Mouse (Mus musculus) megakaryocyte-erythroid progenitor cell, adult 5-6 weeks (primary cell): Measurements from ENCODE around the gene Mapk14. TPM values are rescaled to one million over a fixed set of nuclear protein-coding genes. Genes with fewer than 3 reads are reported as not detected.
"Not testable (repeated sequence)": the region's sequence is repeated elsewhere in the genome, so short reads cannot be mapped to it uniquely, and the experiment has no call there.

Experiments
- ATAC-seq: replicated peaks from 2 replicates; pipeline ENCODE4 v1.8.0; 2016; ENCODE audit warnings: mild to moderate bottlenecking, inconsistent platforms; ENCODE audit not compliant: severe bottlenecking, poor library complexity, low FRiP score, low TSS enrichment
- total RNA-seq, 2 experiments: library from RNA; stranded (forward) in 1 of 2; stranded (reverse) in 1 of 2; fragments of 200-1000, 215-1000 nt in 1 of 2; fragments of >200 nt in 1 of 2; fragmentation: Nextera tagmentation in 1 of 2; gene quantifications; 2 replicates each; pipeline ENCODE4 v1.2.3; 2014 to 2017

The Mapk14 gene
- total RNA-seq, 2 experiments from 2014 or later, result 54.0 to 100 TPM

- peak; percentile 73 for ATAC-seq
These were observed 6.4 kb downstream of the Mapk14 start for GRCm38 (mm10) chr17:28697290-28698195.

- no peak for ATAC-seq
These were observed 7.1 kb downstream of the Mapk14 start for GRCm38 (mm10) chr17:28698245-28698644.

- no peak for ATAC-seq
These were observed 7.5 kb downstream of the Mapk14 start for GRCm38 (mm10) chr17:28698672-28699071.

GRCm38 (mm10) chr17:28699789-28700188, 8.7 kb downstream of the Mapk14 start:
- peak; percentile 88 for ATAC-seq

- no peak for ATAC-seq
These were observed 10.0 kb downstream of the Mapk14 start for GRCm38 (mm10) chr17:28701171-28701570.

GRCm38 (mm10) chr17:28701737-28702136, 10.6 kb downstream of the Mapk14 start:
- ATAC-seq, result no peak

- no peak for ATAC-seq
These were observed 11.5 kb downstream of the Mapk14 start for GRCm38 (mm10) chr17:28702646-28703045.

GRCm38 (mm10) chr17:28706697-28707096, 15.6 kb downstream of the Mapk14 start:
- ATAC-seq, result peak; percentile 73

- ATAC-seq, result no peak
These were observed 16.1 kb downstream of the Mapk14 start for GRCm38 (mm10) chr17:28707136-28707627.

GRCm38 (mm10) chr17:28707816-28708215, 16.7 kb downstream of the Mapk14 start:
- ATAC-seq, result no peak

- no peak for ATAC-seq
These were observed 17.9 kb downstream of the Mapk14 start for GRCm38 (mm10) chr17:28708989-28709388.

GRCm38 (mm10) chr17:28709552-28710290, 18.6 kb downstream of the Mapk14 start:
- 0 out of 2 replicates have a peak, but pooled peaks have one; percentile 32 for ATAC-seq

GRCm38 (mm10) chr17:28710291-28710688, 19.2 kb downstream of the Mapk14 start:
- no peak for ATAC-seq

- ATAC-seq, result no peak
These were observed 20.1 kb downstream of the Mapk14 start for GRCm38 (mm10) chr17:28711237-28711636.

GRCm38 (mm10) chr17:28712305-28712704, 21.2 kb downstream of the Mapk14 start:
- ATAC-seq, result no peak

GRCm38 (mm10) chr17:28714006-28714405, 22.9 kb downstream of the Mapk14 start:
- no peak for ATAC-seq

GRCm38 (mm10) chr17:28715832-28716548, 24.9 kb downstream of the Mapk14 start:
- ATAC-seq, result no peak

- ATAC-seq, result no peak
These were observed 26.4 kb downstream of the Mapk14 start for GRCm38 (mm10) chr17:28717535-28717934.

- ATAC-seq, result no peak
These were observed 34.7 kb downstream of the Mapk14 start, which contains the start of gene AC170998.1 for GRCm38 (mm10) chr17:28725783-28726182. AC170998.1 (plus strand) TSS chr17:28726083.

- ATAC-seq, result not testable (repeated sequence)
These were observed 36.4 kb downstream of the Mapk14 start for GRCm38 (mm10) chr17:28727511-28727910.
